Mouse (Mus musculus): ENCODE data around the gene Ms4a6c. TPM values are rescaled to one million over a fixed set of nuclear protein-coding genes. Genes with fewer than 3 reads are reported as not detected.
"Not testable (repeated sequence)": the region's sequence is repeated elsewhere in the genome, so short reads cannot be mapped to it uniquely, and the experiment has no call there.

The Ms4a6c gene
- polyA plus RNA-seq (2015; fragmentation: Nextera tagmentation; extraction: Ambion mirVana): 1.6 and 4.5 TPM in 2 replicates

DNA sequence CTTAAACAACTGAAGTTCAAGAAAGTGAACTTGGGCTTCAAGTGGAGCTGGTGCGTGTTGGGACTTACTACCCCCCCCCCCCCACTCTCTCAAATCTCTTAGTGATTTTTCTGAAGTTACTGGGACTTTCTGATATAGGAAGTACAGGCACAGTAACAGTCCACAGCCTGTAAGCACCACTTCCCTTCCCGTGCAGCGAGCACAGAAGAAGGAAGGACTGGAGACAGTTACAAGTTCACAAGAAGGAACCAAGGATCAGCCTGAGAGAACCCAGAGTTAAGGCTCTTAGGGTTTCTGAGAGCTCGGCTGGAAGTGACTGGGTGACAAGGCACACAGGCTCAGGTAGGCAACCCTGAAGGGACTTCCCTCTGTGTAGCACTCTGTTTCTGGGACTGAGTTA is at the start of gene Ms4a6c:
Ms4a6c (plus strand) TSS at position 152 of the 400 bp plus-strand sequence.
- H3K4me2 ChIP-seq; H3K4me1 ChIP-seq (replicated peaks); H3K27me3 ChIP-seq; H3K9ac ChIP-seq; H3K4me3 ChIP-seq; H3K36me3 ChIP-seq; H3K9me3 ChIP-seq; ATAC-seq (ENCODE audit: low FRiP score, low read depth); H3K27ac ChIP-seq (replicated peaks): not testable (repeated sequence)
- 89% methylated on average over 4 of the region's 4 CpGs for WGBS

DNA sequence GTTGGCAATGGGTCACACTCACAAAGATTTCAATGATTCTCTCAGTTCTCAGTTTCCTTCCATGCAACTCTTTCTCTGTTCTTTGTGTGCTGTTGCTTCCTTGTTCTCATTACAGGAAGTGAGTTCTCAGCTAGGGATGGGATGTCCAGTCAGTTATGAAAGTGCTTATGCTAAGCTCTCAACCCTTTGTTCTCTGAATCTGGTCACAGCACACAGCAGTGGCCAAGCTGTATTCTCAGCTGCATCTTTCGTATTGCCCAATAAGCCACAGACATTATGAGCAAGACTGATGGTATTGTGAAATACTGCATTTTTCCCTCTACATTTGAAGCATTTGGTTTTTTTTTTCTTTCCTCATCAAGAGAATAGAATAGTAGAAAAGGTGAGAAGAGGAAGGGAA is 38.0 kb upstream of the Ms4a6c start:
- H3K27me3 ChIP-seq; H3K36me3 ChIP-seq; ATAC-seq (ENCODE audit: low FRiP score, low read depth); H3K9ac ChIP-seq; H3K27ac ChIP-seq (replicated peaks); H3K4me1 ChIP-seq (replicated peaks); H3K4me3 ChIP-seq; H3K4me2 ChIP-seq; H3K9me3 ChIP-seq: not testable (repeated sequence)
- 94% methylated on average over 1 of the region's 1 CpGs for WGBS

- Histone ChIP-seq H3K27me3 (no peaks in the 10 kb centered on the region), H3K9ac (no peak overlapping the region), H3K4me3 (no peak overlapping the region), H3K4me1 (replicated peaks) (no peaks in the 10 kb centered on the region), H3K27ac (replicated peaks) (no peak overlapping the region), H3K36me3 (no peaks in the 10 kb centered on the region), H3K4me2 (no peak overlapping the region), H3K9me3 (no peaks in the 10 kb centered on the region)
- ATAC-seq (ENCODE audit: low FRiP score, low read depth): no peak
- 88% methylated on average over 4 of the region's 4 CpGs for WGBS
These were observed 33.9 kb upstream of the Ms4a6c start for GRCm38 (mm10) chr19:11435058-11435834.

DNA sequence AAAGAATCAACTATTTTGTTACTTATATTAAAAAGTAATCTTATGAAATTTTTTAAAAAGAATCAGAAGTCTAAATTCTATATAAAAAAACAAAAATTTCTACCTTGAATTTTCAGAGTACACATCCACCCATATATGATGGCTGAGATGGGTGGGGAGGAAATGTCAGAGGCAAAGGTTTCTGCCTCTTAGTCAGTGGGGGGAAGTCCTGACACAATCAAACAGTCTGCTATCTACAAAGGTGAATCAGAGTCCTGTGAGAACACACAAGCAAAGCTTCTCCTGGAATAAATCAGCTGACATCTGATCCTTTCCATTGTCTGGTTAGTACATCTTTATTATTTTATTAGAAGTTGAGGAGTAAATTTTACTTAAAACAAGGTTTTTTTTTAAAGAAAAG is 25.8 kb upstream of the Ms4a6c start, which contains the start of gene Ms4a4b:
Ms4a4b (plus strand) TSS at position 216 of the 400 bp plus-strand sequence.
- Histone ChIP-seq H3K27me3 (no peaks in the 10 kb centered on the region), H3K27ac (replicated peaks) (no peak within 1 kb of the TSS), H3K4me1 (replicated peaks) (no peaks in the 10 kb centered on the region), H3K9me3 (no peaks in the 10 kb centered on the region), H3K9ac (no peak within 1 kb of the TSS), H3K36me3 (no peaks in the 10 kb centered on the region), H3K4me3 (no peak within 1 kb of the TSS), H3K4me2 (no peak within 1 kb of the TSS)
- ATAC-seq (ENCODE audit: low FRiP score, low read depth): no peak

DNA sequence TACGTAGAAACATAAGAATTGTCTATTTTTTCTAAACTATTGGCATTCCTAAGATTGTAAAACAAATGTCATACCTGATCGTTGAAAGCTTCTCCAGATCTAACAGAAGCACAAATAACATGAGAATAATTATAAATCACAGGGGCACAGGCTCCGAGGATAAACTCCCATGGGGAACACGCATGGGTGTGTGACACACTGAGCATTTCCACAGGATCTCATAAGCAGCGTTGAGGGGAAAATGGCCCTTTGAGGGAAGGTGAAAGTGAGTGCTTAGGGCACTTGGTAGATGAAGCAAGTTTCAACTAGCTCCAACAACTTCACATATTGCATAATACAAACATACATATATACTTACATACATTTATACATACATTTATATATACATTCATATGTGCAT is 25.2 kb upstream of the Ms4a6c start:
- Histone ChIP-seq H3K9ac (no peak overlapping the region), H3K27me3 (no peaks in the 10 kb centered on the region), H3K4me3 (no peak overlapping the region), H3K4me2 (no peak overlapping the region), H3K27ac (replicated peaks) (no peak overlapping the region), H3K36me3 (no peaks in the 10 kb centered on the region), H3K9me3 (no peaks in the 10 kb centered on the region), H3K4me1 (replicated peaks) (no peaks in the 10 kb centered on the region)
- whole genome bisulfite sequencing: 86% methylated on average over 5 of the region's 5 CpGs
- ATAC-seq (ENCODE audit: low FRiP score, low read depth): no peak

GRCm38 (mm10) chr19:11447238-11447637 is 21.9 kb upstream of the Ms4a6c start:
- Histone ChIP-seq H3K27ac (replicated peaks) (no peak overlapping the region), H3K4me1 (replicated peaks) (no peaks in the 10 kb centered on the region), H3K36me3 (no peaks in the 10 kb centered on the region), H3K9ac (no peak overlapping the region), H3K4me3 (no peak overlapping the region), H3K4me2 (no peak overlapping the region), H3K9me3 (no peaks in the 10 kb centered on the region), H3K27me3 (no peaks in the 10 kb centered on the region)
- 92% methylated on average over 2 of the region's 2 CpGs for WGBS
- no peak for ATAC-seq (ENCODE audit: low FRiP score, low read depth)

DNA sequence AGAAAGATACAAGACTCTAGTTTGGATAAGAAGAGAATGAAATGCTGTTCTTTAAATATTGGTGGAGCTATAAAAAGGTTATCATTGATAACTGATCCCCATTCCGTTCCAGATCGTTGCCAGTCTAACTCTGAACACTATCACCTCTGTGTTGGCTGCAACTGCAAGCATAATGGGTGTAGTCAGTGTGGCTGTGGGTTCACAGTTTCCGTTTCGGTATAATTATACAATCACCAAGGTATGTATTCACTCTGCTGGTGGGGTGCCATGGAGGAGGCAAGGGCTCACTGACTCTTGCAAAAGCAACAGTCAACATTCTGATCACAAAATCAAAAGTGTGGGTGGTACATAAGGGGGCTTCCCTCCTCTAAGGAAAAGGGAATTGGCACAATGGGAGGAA is 10.1 kb upstream of the Ms4a6c start:
- not testable (repeated sequence) for H3K27me3 ChIP-seq; H3K27ac ChIP-seq (replicated peaks); H3K4me1 ChIP-seq (replicated peaks); H3K9ac ChIP-seq; H3K4me3 ChIP-seq; ATAC-seq (ENCODE audit: low FRiP score, low read depth); H3K4me2 ChIP-seq; H3K36me3 ChIP-seq; H3K9me3 ChIP-seq
- WGBS: 83% methylated on average over 4 of the region's 4 CpGs

DNA sequence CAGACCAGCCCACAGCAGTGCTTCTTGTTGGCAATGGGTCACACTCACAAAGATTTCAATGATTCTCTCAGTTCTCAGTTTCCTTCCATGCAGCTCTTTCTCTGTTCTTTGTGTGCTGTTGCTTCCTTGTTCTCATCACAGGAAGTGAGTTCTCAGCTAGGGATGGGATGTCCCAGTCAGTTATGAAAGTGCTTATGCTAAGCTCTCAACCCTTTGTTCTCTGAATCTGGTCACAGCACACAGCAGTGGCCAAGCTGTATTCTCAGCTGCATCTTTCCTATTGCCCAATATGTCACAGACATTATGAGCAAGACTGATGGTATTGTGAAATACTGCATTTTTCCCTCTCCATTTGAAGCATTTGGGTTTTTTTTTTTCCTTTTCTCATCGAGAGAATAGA is 4.4 kb upstream of the Ms4a6c start:
- 73% methylated on average over 1 of the region's 1 CpGs for WGBS
- not testable (repeated sequence) for H3K9ac ChIP-seq; H3K4me2 ChIP-seq; ATAC-seq (ENCODE audit: low FRiP score, low read depth); H3K27me3 ChIP-seq; H3K9me3 ChIP-seq; H3K4me1 ChIP-seq (replicated peaks); H3K36me3 ChIP-seq; H3K27ac ChIP-seq (replicated peaks); H3K4me3 ChIP-seq

DNA sequence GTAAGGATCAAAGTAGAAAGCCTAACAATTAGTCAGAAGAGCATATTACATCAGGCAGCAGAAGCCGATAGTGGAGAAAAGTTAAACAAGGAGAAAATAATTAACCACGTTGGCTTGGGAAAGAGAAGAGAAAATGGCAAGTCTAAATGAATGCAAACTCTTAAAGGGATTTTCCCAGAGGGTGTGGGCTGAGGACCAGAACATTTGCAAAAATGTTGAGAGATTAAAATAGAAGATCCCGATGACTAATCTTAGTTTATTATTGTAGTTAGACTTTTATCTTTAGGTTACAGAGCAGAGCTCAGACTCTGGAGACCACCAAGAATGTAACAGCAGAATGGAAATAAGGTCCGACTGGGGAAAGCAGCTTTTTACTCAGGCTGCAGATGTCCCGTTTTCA is 2.7 kb upstream of the Ms4a6c start:
- no peak overlapping the region for H3K9ac ChIP-seq
- H3K4me2 ChIP-seq: no peak overlapping the region
- 79% methylated on average over 5 of the region's 5 CpGs for WGBS
- H3K4me1 ChIP-seq (replicated peaks): no peaks in the 10 kb centered on the region
- no peak overlapping the region for H3K4me3 ChIP-seq
- H3K36me3 ChIP-seq: no peaks in the 10 kb centered on the region
- H3K9me3 ChIP-seq: no peaks in the 10 kb centered on the region
- H3K27me3 ChIP-seq: no peaks in the 10 kb centered on the region
- no peak overlapping the region for H3K27ac ChIP-seq (replicated peaks)
- no peak for ATAC-seq (ENCODE audit: low FRiP score, low read depth)

DNA sequence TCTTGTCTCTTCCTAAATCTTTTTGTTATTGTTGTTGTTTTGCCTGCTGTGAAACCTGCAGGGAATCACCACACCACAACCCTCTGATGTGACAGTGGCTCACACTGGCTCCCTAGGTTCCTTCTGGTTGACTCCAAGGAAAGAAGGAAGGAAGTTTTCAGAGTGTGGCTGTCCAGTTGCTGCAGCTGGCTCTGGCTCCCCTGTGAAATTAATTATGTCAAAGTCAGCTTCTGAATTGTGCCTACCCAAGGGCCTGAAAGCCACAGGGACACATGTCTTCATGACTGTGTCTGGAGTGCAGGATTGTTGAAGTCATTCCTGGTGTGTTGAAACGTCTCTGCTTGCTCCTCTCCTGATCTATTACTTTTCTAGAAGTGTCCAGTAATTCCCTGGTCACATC is 805 bp upstream of the Ms4a6c start:
- not testable (repeated sequence) for H3K9ac ChIP-seq; H3K27ac ChIP-seq (replicated peaks); H3K4me2 ChIP-seq; H3K4me1 ChIP-seq (replicated peaks); H3K9me3 ChIP-seq; H3K4me3 ChIP-seq; H3K36me3 ChIP-seq; ATAC-seq (ENCODE audit: low FRiP score, low read depth); H3K27me3 ChIP-seq
- WGBS: 67% methylated on average over 1 of the region's 1 CpGs

- Histone ChIP-seq H3K4me3 (no peak overlapping the region), H3K9me3 (no peaks in the 10 kb centered on the region), H3K36me3 (no peaks in the 10 kb centered on the region), H3K27ac (replicated peaks) (no peak overlapping the region), H3K27me3 (no peaks in the 10 kb centered on the region), H3K4me1 (replicated peaks) (no peaks in the 10 kb centered on the region), H3K4me2 (no peak overlapping the region), H3K9ac (no peak overlapping the region)
- WGBS: 88% methylated on average over 2 of the region's 2 CpGs
- no peak for ATAC-seq (ENCODE audit: low FRiP score, low read depth)
These were observed 10.5 kb downstream of the Ms4a6c start for GRCm38 (mm10) chr19:11479714-11480113.

DNA sequence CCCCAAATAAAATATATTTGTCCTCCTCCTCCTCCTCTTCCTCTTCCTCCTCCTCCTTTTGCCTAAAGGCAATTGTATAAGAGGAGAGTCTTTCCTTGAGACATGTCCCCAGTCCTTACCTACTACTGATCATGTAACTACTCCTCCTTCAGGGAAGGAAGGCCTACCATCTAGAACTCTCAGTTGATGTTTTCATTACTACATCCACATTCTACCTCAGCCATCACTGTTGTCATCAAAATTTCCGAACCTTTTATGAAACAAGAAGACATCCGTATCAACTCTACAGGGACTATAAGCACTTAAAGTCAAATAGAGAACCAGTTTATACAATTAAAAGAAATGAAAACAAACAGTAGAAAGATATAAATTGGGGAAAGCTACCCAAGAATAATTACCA is 13.5 kb downstream of the Ms4a6c start:
- no peak for ATAC-seq (ENCODE audit: low FRiP score, low read depth)
- no peak overlapping the region for H3K4me3 ChIP-seq
- no peaks in the 10 kb centered on the region for H3K36me3 ChIP-seq
- no peaks in the 10 kb centered on the region for H3K9me3 ChIP-seq
- no peak overlapping the region for H3K4me2 ChIP-seq
- WGBS: 95% methylated on average over 2 of the region's 2 CpGs
- H3K27ac ChIP-seq (replicated peaks): no peak overlapping the region
- no peaks in the 10 kb centered on the region for H3K27me3 ChIP-seq
- H3K4me1 ChIP-seq (replicated peaks): no peaks in the 10 kb centered on the region
- no peak overlapping the region for H3K9ac ChIP-seq

DNA sequence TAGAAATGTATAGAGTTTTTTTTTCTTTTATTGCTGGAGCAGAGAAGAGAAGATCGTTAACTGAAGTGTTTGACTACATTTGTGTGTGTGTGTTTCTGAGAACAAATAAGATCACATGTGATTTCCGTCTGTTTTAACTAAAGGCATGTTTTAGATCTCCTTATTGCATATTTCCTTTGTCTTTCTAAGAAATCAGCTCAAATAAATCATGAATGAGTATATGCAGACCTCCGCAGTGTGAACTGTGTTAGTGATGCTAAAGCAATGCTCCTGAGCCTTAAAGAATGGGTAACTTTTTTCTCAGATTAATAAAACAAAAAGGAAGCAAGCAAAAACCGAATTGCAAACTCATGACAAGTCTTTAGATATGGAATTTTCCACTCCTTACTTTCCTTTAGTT is 14.8 kb downstream of the Ms4a6c start:
- Histone ChIP-seq H3K4me1 (replicated peaks) (no peaks in the 10 kb centered on the region), H3K27ac (replicated peaks) (no peak overlapping the region), H3K36me3 (no peaks in the 10 kb centered on the region), H3K4me2 (no peak overlapping the region), H3K9me3 (no peaks in the 10 kb centered on the region), H3K4me3 (no peak overlapping the region), H3K9ac (no peak overlapping the region), H3K27me3 (no peaks in the 10 kb centered on the region)
- WGBS: 80% methylated on average over 4 of the region's 4 CpGs
- no peak for ATAC-seq (ENCODE audit: low FRiP score, low read depth)

All from hindbrain, embryonic 15.5 days (tissue).